Mouse (Mus musculus) small intestine, adult 2 months (tissue): ENCODE measurements around the gene Chmp4b.

Source experiments
- CTCF ChIP-seq: fragments of 200-500 bp; IDR thresholded peaks from 2 replicates; pipeline ENCODE4 v1.5.1; 2012; ENCODE audit warnings: low read depth, mild to moderate bottlenecking, control low read depth, inconsistent platforms, low read length, moderate library complexity, mixed read lengths; ENCODE audit not compliant: insufficient replicate concordance, insufficient read length; ENCODE audit errors: extremely low read depth
- POLR2A ChIP-seq: fragments of 200-500 bp; IDR thresholded peaks from 2 replicates; pipeline ENCODE4 v1.6.1; 2012; ENCODE audit warnings: low read depth, mild to moderate bottlenecking, control low read depth, inconsistent platforms, low read length, moderate library complexity

- no peak for TF ChIP-seq POLR2A
- TF ChIP-seq CTCF, result no peak
Observed at GRCm38 (mm10) chr2:154670106-154670505, 18.6 kb downstream of the Chmp4b start.
